Mouse (Mus musculus): ENCODE data around the gene Ankrd13d. TPM values are rescaled to one million over a fixed set of nuclear protein-coding genes. Genes with fewer than 3 reads are reported as not detected.

The Ankrd13d gene
- polyA plus RNA-seq, 2 experiments, result 11.5 to 25.2 TPM

- Histone ChIP-seq H3K4me1 (ENCODE audit: control insufficient read depth, insufficient read depth, low read length) (peaks cover 3% of the 10 kb centered on the region; the same call in 1 of the 2 replicates), H3K9me3 (ENCODE audit: control insufficient read depth, low read length) (no peaks in the 10 kb centered on the region), H3K4me3 (replicated peaks; ENCODE audit: low read length) (no peak overlapping the region), H3K27me3 (ENCODE audit: control insufficient read depth, insufficient read depth, low read length) (no peaks in the 10 kb centered on the region), H3K9ac (ENCODE audit: low read depth, low read length, severe bottlenecking) (no peak overlapping the region), H3K27ac (replicated peaks; ENCODE audit: low read depth, low read length) (no peak overlapping the region), H3K4me2 (replicated peaks; ENCODE audit: low read depth, low read length, severe bottlenecking) (no peak overlapping the region), H3K36me3 (ENCODE audit: control insufficient read depth, insufficient read depth, low read length) (peaks cover 89% of the 10 kb centered on the region)
- TF ChIP-seq POLR2A (IDR thresholded peaks at IDR 0.05; ENCODE audit: borderline replicate concordance, extremely low read depth, insufficient read depth, insufficient read length), result no peak
- DNase-seq (ENCODE audit: low spot score), result no peak
- 74% methylated on average over 1 of the region's 1 CpGs for WGBS
- no peak for ATAC-seq (ENCODE audit: low FRiP score, low read depth)
Measured at GRCm38 (mm10) chr19:4326881-4327280, 43.9 kb upstream of the Ankrd13d start.

- H3K27ac ChIP-seq (replicated peaks; ENCODE audit: low read depth, low read length), result no peak overlapping the region
- no peaks in the 10 kb centered on the region for H3K27me3 ChIP-seq (ENCODE audit: control insufficient read depth, insufficient read depth, low read length)
- DNase-seq (ENCODE audit: low spot score), result no peak
- no peaks in the 10 kb centered on the region for H3K9me3 ChIP-seq (ENCODE audit: control insufficient read depth, low read length)
- WGBS, result 85% methylated on average over 3 of the region's 3 CpGs
- H3K4me2 ChIP-seq (replicated peaks; ENCODE audit: low read depth, low read length, severe bottlenecking), result no peak overlapping the region
- no peak overlapping the region for H3K9ac ChIP-seq (ENCODE audit: low read depth, low read length, severe bottlenecking)
- TF ChIP-seq POLR2A (IDR thresholded peaks at IDR 0.05; ENCODE audit: borderline replicate concordance, extremely low read depth, insufficient read depth, insufficient read length), result no peak
- H3K36me3 ChIP-seq (ENCODE audit: control insufficient read depth, insufficient read depth, low read length), result peaks cover 94% of the 10 kb centered on the region
- ATAC-seq (ENCODE audit: low FRiP score, low read depth), result no peak
- H3K4me1 ChIP-seq (ENCODE audit: control insufficient read depth, insufficient read depth, low read length), result no peaks in the 10 kb centered on the region
- no peak overlapping the region for H3K4me3 ChIP-seq (replicated peaks; ENCODE audit: low read length)
Measured at GRCm38 (mm10) chr19:4326106-4326505, 43.2 kb upstream of the Ankrd13d start.

- DNase-seq (ENCODE audit: low spot score) (no peak), ATAC-seq (ENCODE audit: low FRiP score, low read depth) (no peak)
- Histone ChIP-seq H3K27ac (replicated peaks; ENCODE audit: low read depth, low read length) (no peak overlapping the region), H3K9me3 (ENCODE audit: control insufficient read depth, low read length) (no peaks in the 10 kb centered on the region), H3K9ac (ENCODE audit: low read depth, low read length, severe bottlenecking) (no peak overlapping the region), H3K27me3 (ENCODE audit: control insufficient read depth, insufficient read depth, low read length) (no peaks in the 10 kb centered on the region), H3K4me1 (ENCODE audit: control insufficient read depth, insufficient read depth, low read length) (no peaks in the 10 kb centered on the region), H3K4me2 (replicated peaks; ENCODE audit: low read depth, low read length, severe bottlenecking) (no peak overlapping the region), H3K36me3 (ENCODE audit: control insufficient read depth, insufficient read depth, low read length) (peaks cover 98% of the 10 kb centered on the region), H3K4me3 (replicated peaks; ENCODE audit: low read length) (no peak overlapping the region)
- TF ChIP-seq POLR2A (IDR thresholded peaks at IDR 0.05; ENCODE audit: borderline replicate concordance, extremely low read depth, insufficient read depth, insufficient read length), result no peak
- WGBS, result 97% methylated on average over 3 of the region's 3 CpGs
Measured at GRCm38 (mm10) chr19:4322134-4322533, 39.2 kb upstream of the Ankrd13d start.

- H3K4me3 ChIP-seq (replicated peaks; ENCODE audit: low read length), result no peak overlapping the region
- H3K9ac ChIP-seq (ENCODE audit: low read depth, low read length, severe bottlenecking), result no peak overlapping the region
- H3K36me3 ChIP-seq (ENCODE audit: control insufficient read depth, insufficient read depth, low read length), result peaks cover 98% of the 10 kb centered on the region
- H3K27me3 ChIP-seq (ENCODE audit: control insufficient read depth, insufficient read depth, low read length), result no peaks in the 10 kb centered on the region
- no peak for DNase-seq (ENCODE audit: low spot score)
- ATAC-seq (ENCODE audit: low FRiP score, low read depth), result no peak
- WGBS, result 93% methylated on average over 1 of the region's 1 CpGs
- H3K4me2 ChIP-seq (replicated peaks; ENCODE audit: low read depth, low read length, severe bottlenecking), result no peak overlapping the region
- H3K27ac ChIP-seq (replicated peaks; ENCODE audit: low read depth, low read length), result no peak overlapping the region
- no peaks in the 10 kb centered on the region for H3K9me3 ChIP-seq (ENCODE audit: control insufficient read depth, low read length)
- no peak for TF ChIP-seq POLR2A (IDR thresholded peaks at IDR 0.05; ENCODE audit: borderline replicate concordance, extremely low read depth, insufficient read depth, insufficient read length)
- no peaks in the 10 kb centered on the region for H3K4me1 ChIP-seq (ENCODE audit: control insufficient read depth, insufficient read depth, low read length)
Measured at GRCm38 (mm10) chr19:4321622-4322021, 38.7 kb upstream of the Ankrd13d start.

- no peak overlapping the region for H3K9ac ChIP-seq (ENCODE audit: low read depth, low read length, severe bottlenecking)
- H3K4me1 ChIP-seq (ENCODE audit: control insufficient read depth, insufficient read depth, low read length), result no peaks in the 10 kb centered on the region
- no peaks in the 10 kb centered on the region for H3K9me3 ChIP-seq (ENCODE audit: control insufficient read depth, low read length)
- no peak overlapping the region for H3K27ac ChIP-seq (replicated peaks; ENCODE audit: low read depth, low read length)
- H3K4me2 ChIP-seq (replicated peaks; ENCODE audit: low read depth, low read length, severe bottlenecking), result no peak overlapping the region
- peaks cover 90% of the 10 kb centered on the region for H3K36me3 ChIP-seq (ENCODE audit: control insufficient read depth, insufficient read depth, low read length)
- no peak overlapping the region for H3K4me3 ChIP-seq (replicated peaks; ENCODE audit: low read length)
- ATAC-seq (ENCODE audit: low FRiP score, low read depth) (no peak), DNase-seq (ENCODE audit: low spot score) (no peak)
- TF ChIP-seq POLR2A (IDR thresholded peaks at IDR 0.05; ENCODE audit: borderline replicate concordance, extremely low read depth, insufficient read depth, insufficient read length), result no peak
- H3K27me3 ChIP-seq (ENCODE audit: control insufficient read depth, insufficient read depth, low read length), result no peaks in the 10 kb centered on the region
- WGBS, result 44% methylated on average over 4 of the region's 4 CpGs
Measured at GRCm38 (mm10) chr19:4319272-4319671, 36.3 kb upstream of the Ankrd13d start.

GRCm38 (mm10) chr19:4317181-4317580 lies 34.2 kb upstream of the Ankrd13d start:
- Histone ChIP-seq H3K36me3 (ENCODE audit: control insufficient read depth, insufficient read depth, low read length) (peaks cover 77% of the 10 kb centered on the region), H3K27me3 (ENCODE audit: control insufficient read depth, insufficient read depth, low read length) (no peaks in the 10 kb centered on the region), H3K4me3 (replicated peaks; ENCODE audit: low read length) (no peak overlapping the region), H3K9ac (ENCODE audit: low read depth, low read length, severe bottlenecking) (no peak overlapping the region), H3K4me2 (replicated peaks; ENCODE audit: low read depth, low read length, severe bottlenecking) (no peak overlapping the region), H3K9me3 (ENCODE audit: control insufficient read depth, low read length) (no peaks in the 10 kb centered on the region), H3K4me1 (ENCODE audit: control insufficient read depth, insufficient read depth, low read length) (no peaks in the 10 kb centered on the region), H3K27ac (replicated peaks; ENCODE audit: low read depth, low read length) (no peak overlapping the region)
- DNase-seq (ENCODE audit: low spot score) (no peak), ATAC-seq (ENCODE audit: low FRiP score, low read depth) (no peak)
- WGBS, result 87% methylated on average over 3 of the region's 3 CpGs
- no peak for TF ChIP-seq POLR2A (IDR thresholded peaks at IDR 0.05; ENCODE audit: borderline replicate concordance, extremely low read depth, insufficient read depth, insufficient read length)

Measured in limb, embryonic 14.5 days (tissue).